Mouse (Mus musculus) lung, postnatal 36 days (tissue): ENCODE data around the gene Cd63.
A peak's percentile ranks its signal among the peaks of the same experiment; 100 is the strongest.

Experiments used
- DNase-seq: peaks from one replicate; pipeline ENCODE4 v3.0.0; 2022; ENCODE audit warnings: mixed read lengths

Cd63 gene

DNA sequence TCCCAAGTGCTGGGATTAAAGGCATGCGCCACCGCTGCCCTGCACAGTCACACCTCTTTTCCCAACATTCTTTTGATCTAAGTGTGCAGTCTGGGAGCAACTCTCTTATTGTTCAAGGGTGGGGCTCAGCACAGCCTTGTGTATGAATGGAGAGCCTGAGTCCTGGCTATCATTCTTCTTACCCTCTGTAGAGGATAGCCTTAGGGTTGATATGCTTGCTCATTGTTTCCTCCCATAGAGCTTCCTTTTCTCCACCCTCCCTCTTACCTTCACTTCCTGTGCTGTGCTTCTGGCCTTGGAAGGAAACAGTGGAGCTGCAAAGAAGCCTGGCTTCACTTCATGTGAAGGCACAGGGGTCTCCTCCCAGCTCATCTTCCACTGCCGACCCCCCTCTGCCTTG lies at the start of gene Cd63:
Gene Cd63, plus strand, starts transcription at position 292 of the 400 bp plus-strand sequence.
- no peak for DNase-seq

DNA sequence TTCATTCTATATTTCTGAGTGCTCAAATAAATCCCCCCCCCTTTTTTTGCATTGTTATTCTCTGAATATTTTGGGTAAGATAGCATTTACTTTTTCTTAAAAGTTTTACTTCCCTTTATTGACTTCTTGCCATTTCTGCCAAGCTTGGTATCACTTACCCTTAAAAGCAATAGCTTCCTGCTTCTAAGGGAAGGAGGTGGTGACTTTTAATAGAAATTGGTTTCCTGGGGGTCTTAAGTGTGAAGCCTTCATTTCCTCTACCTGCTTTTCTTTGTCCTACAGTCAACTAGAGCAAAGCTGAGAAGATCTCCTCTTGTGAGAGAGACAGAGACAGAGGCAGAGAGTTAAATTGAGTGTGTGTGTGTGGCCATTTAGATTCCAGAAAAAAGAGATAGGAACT lies 39.6 kb upstream of the Cd63 start:
- DNase-seq, result no peak

DNA sequence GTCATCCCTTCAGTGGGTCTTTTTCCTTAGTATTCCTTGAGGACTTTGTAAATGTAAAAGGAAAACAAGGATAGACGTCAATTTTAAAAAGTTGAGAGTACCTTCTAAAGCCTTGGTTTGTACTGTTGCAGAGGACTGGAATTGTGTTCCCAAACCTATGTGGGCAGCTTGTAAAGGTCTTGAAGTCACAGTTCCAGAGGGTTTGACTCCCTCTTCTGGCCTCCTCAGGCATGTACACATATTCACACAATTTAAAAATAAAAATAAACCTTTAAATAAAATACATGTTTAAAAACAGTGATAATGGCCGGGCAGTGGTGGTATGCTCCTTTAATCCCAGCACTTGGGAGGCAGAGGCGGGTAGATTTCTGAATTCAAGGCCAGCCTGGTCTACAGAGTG lies 34.7 kb upstream of the Cd63 start:
- peak; percentile 18 for DNase-seq

DNA sequence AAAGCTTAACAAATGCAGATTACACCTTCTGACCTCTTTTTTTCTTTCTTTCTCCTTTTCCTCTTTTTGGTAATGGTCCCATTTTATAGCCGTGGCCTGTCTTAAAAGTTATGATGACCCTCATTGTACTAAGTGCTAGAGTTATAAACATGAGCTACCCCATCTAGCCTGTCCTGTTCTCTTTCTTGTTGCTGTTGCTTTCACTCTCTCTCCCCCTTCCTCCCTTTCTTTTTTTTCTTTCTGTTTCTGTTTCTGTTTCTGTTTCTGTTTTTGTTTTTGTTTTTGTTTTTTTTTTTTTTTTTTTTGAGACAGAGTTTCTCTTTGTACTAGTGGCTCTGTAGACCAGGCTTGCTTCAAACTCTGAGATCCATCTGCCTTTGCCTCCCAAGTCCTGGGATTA lies 34.3 kb upstream of the Cd63 start:
- no peak for DNase-seq

DNA sequence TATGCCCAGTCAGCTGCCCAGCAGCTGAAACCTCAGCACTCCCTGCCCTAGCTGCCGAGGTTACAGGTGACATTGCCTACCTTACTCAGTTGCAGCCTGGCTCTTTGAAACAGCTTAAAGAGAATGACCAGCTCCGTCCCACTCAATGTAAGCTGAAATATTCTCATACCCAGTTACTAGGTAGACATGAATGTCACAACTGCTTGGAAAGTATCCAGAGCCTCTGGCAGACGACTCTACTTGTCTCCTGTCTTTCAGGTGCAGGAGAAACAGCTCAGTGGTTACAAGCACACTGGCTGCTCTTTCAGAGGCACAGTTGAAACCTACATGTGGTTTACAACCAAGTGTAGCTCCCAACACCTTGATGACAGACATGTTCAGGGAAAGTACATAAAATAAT lies 30.4 kb upstream of the Cd63 start:
- DNase-seq, result no peak

DNA sequence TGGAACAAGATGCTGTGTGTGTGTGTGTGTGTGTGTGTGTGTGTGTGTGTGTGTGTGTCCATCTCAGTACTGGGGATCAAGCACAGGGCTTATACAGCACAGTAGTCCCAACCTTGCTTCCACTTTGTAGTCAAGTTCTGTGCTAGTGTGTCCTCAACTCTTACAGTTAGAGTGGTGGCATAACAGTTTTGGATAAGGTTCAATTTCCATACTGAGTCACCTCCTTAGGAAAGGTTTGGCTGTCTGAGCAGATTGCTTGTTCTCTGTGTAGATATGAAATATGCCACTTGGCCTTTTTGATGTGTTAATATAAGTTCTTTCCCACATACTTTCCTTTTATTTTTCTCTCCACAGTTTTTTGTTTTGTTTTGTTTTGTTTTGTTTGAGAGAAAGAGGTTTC lies 22.5 kb upstream of the Cd63 start:
- DNase-seq, result peak; percentile 38

DNA sequence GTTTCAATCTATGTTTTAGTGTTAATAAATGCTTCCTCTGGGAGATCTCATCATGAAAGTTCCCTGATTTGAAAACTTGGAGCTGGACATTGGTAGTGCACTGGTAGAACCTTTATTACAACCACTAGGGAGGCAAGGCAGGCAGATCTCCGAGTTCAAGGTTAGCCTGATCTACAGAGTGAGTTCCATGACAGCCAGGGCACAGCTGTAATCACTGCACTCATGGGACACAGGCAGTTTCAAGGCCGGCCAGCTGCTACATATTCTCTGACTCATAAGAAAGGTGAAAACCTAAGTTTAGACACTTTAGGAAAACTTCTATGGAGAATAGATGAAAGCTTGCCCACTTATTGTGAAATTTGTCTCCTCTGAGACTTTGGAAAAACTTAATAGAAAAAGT lies 22.0 kb upstream of the Cd63 start:
- no peak for DNase-seq

DNA sequence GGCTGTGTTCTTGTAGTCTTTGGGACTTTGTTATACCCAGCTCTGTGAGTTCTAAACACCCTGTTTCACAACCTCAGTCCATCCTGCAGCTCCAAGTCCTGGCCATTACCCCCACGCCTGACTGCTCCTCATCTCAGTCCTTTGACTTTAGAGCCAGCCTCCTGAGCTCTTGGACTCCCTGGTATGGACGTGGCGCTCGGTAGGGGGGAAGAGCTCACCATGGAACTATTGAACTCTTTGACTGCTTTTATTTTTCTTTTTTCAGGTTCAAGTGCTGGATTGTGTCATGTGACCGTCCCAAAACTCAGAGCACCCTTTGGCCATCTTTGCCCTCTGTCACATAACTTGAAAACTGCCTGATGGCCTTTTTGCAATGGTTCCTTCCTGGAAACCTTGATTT lies 18.7 kb upstream of the Cd63 start:
- no peak for DNase-seq

DNA sequence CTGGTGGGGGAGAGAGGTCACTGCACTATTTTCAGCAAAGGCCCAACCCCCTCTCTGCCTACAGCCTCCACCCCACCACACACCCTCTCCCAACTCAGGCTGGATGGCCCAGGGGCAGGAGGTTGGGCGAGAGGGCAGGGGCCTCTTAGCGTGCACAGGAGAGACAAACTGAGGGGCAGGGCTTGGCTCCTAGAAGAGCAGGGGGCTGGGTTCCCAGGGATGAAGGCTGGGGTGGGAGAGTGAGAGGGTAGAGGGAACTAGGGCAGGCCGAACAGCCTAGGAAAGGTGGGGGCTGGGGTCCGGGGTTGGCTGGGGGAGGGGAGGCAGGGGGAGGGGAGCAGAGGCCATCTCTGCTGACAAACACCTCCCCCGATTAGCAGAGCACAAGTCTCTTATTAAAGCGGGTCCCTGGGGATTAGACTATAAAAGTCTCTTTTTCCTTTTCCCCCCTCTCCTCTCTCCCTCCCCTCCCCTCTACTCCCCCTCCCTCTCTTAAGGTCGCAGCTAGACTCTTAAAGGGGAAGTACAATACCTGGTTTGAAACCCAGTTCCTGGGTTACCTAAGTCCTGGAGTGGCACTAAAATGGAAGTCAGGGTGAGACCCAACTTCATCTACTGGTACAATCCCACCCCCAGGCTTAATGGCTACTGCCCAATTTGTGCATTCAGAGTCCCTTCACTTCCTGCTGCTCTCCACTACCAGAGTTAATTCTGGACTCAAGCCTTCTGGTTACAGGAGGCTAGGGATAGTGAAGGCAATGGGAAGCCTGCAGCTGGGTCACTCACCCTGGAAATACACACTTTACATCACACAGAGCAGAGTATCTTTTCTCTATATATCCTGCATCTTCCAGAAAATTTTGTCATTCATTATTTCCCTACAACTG lies 11.6 kb upstream of the Cd63 start:
- DNase-seq, result no peak

DNA sequence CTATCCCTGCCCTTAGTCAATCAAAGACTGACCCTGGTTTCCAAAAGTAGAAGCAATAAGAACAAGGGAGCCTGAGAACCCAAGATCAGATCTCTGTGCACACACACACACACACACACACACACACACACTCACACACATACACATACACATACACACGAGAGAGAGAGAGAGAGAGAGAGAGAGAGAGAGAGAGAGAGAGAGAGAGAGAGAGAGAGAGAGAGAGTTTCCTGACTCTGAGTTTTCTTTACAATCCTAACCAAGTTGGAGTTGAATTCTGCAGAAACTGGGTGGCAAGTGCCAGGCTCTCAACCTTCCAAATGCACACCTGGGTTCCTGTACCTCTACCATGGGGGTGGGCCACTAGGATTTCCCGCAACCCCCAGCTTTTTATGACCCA lies 10.9 kb upstream of the Cd63 start:
- DNase-seq, result no peak

DNA sequence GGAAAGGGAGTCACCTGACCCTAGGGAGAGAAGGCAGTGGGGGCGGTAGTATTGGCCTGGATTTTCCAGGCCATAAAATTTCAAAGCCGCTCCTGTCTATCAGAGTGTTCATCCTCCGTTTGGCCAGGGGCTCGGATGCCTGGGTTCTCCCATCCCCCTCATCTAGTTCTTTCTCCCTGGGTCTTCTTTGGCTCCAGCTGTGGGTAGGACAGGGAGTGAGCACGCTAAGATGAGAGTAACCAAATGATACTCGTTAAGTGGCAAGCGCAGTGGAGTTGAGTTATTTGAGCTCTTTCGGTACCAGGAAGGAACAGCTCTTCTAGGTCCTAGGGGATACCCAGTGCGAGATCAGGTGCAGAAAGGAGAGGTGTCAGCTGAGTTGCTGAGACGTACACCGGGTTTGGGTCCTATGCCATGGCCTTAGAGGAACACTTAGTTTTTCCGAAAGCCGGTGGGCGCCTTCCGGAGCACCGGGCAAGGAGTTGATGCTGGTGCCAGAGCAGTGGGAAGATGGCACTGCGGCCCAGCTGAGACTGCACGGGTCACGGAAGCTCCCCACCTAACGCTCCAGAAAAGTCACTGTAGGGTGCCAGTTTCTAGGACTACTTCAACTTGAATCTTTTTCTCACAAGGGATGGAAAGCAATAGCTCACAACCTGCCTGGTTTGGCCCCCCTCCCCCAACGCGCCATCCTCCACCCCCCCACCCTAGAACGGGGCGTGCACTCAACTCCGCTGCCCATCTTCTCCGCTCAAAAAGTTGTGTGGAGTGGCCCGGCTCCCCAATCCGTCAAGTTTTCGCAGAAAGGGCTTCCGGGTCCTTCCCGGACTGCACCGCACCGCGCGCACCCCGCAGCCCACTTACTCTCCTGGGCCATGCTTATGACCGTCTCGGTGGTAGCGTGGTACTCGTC lies 10.2 kb upstream of the Cd63 start:
- no peak for DNase-seq

DNA sequence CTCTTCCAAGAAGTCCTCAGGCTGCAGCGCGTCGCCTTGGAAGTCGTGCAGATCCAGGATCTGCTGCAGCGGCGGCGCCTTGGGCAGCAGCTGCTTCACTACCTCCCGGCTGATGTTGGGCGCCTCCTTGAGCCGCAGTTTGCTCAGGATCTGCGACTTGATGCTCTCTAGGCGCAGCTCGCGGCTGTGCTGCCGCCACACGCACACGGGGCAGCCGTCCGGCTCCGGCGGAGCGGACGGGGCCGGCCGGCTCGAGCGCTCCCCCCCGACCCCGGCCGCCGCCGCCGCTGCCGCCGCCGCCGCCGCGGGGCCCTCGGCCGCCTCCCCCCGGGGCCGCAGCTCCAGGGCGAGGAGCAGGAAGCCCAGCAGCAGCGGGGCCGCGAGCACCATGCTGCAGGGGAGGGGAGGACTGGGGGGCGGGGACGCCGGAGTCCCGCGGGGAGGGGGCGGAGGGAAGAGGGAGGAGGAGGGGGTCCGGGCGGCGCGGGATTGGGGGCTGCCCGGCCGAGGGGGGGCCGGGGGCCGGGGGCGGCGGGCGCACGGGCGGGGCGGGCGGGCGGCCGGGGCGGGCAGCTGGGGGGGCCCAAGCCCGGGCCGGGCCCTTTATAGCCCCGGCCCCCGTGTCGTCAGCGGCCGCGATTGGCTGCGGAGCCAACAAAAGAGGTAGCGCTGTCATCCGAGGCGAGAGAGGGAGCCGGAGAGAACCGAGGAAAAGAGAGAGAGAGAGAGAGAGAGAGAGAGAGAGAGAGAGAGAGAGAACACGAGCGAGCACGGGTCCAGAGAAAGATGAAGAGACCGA lies 9.3 kb upstream of the Cd63 start, which contains the start of gene Gdf11:
Gene Gdf11, minus strand, starts transcription at position 423 of the 799 bp plus-strand sequence.
- peak; percentile 54 for DNase-seq

DNA sequence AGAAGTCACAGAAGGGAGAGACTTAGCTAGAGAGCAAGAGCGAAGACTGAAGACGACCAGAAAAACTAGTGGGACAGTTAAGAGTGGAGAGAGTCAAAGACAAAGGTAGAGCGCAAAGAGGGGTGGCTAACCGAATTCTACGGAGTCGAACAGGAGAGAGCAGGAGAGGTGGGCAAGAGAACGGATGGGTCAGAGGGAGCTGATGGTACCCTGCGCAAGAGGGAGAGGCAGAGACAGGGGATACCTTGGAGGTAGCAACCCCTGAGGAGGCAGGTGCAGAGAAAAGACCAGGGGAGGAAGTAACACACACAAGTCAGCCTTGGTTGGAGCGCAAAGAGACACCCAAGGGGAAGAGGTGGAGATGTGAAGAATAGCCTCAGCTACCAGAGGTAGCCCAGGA lies 8.5 kb upstream of the Cd63 start:
- no peak for DNase-seq

DNA sequence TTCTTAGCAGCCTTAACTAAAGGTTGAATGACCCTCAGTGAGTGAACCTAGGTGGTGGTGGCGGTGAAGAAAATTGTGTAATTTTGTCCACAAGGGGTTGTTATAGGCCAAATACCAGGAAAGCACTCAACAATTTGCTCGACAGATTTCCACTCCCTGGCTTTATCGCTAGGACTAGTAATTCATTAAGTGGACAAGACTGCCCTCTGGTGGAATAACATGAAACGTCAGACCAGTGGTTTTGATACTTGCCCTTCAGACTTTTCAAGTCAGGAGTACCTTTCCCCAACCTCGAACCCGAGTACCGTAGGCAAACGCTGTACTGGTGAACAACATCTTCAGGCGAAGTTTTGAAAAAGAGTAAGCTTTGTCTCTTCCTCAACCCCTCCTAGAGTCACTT lies 5.4 kb upstream of the Cd63 start:
- DNase-seq, result peak; percentile 95

DNA sequence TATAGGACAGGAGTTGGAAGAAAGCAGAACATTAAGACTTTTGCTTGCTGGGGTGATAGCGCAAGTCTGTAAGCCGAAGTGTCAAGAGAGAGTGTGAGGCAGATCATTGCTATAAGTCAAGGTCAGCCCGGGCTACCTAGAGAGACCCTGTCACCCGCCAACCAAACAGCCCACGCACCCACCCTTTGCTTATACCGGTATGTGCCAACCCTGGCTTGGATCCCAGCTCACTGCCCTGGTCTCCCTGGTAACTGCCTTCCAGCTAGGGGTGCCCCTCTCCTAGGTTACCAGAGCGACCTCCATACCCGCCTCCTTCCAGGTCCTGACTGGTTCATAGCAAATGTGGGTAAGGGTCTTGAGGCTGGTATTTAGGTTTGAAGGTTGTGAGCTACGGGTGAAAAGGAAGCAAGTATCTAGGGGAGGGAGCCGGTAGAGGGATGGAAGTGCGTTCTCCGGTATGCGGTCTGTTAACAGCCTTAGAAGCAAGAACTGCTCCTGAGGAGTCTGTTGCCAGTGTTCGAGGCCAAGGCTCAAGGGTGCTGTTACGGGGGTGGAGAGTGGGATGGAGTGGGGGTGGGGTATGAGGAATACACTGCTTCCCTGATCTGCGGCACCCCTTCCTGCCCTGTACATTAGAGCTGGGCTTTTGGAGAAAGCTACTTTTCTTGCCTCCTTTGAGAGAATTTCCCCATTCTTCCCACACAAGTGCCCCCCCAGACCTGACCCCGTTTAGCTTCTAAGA lies 4.7 kb upstream of the Cd63 start:
- no peak for DNase-seq

DNA sequence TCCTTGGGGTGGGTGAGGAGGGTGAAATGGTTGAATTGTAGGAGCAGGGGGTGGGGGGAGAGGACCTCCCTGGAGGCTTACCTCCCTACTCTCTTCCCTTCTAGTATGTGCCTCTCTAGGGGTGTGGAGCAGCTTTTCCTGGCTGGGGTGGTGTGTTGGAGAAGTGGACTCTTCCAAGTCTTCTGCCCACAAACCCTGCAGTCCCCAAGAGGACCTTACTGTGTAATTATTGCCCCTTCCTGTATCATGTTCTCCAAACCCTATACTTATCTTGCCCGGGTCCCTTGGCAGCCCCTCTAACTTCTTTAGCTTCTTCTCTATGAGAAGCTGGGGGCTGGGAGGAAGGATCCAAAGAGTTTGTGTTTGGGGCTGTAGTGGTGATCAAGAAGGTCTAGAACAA lies 4.0 kb upstream of the Cd63 start:
- DNase-seq, result no peak

DNA sequence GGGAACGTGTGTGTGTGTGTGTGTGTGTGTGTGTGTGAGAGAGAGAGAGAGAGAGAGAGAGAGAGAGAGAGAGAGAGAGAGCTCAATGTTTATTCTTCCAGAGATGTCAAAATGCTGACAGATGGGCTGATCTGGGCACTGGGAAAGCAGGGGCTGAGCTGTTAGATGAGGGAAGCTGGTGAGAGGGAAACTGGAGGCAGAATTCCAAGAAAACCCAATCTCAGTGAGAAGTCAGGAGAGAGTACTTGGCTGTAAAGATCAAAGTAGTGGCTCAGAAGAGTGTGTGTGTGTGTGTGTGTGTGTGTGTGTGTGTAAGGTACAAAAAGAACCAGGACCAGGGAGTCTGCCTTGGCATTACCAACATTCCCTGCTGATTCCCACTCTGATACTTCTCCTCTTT lies 3.3 kb upstream of the Cd63 start:
- no peak for DNase-seq

DNA sequence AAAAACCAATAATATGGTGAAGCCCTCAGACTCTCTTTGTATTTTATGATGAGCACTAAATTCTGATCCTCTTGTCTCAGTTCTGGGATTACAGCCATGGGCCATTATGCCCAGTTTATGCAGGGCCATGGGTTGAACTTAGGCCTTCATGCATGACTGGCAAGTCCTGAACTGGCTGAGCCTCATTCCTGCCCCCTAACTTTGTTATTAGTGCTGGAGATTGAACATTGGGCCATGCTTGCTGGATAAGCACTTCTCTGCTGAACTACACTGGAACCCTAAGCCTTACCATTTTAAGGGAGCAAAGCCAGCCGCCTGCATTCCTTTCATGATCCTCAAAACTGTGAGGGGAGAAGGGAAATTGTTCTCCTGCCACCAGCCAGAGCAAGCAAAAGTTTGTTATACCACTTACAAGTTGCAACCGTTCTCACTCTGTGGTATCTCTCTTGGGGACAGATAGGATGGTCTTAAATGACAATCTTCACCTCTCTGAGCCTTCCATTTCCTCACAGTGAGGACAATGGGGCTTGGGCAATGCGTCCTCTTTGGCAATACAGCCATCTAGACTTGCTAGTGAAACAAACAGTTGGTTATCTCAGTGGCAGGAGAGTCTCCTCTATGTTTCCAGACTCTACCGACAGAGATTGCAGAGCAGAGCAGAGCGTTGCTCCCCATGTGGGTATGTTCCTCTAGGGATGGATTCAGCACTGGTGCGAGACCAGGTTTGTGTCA lies 864 bp upstream of the Cd63 start:
- DNase-seq, result no peak

DNA sequence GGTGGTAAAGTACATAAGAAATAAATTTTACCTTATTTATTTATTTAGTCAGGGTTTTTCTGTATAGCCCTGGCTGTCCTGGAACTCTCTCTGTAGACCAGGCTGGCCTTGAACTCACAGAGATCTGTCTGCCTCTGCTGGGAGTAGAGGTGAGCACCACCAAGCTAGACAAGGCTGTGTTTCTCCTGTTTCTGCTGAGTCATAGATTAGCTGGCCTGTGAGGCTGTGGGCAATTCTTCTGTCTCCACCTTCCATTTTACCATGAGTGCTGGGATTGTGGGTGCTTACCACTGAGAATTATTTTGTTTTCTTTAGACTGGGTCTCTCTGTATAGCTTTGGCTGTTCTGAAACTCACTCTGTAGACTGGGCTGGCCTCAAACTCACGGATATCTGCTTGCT lies 620 bp downstream of the Cd63 start:
- DNase-seq, result no peak

DNA sequence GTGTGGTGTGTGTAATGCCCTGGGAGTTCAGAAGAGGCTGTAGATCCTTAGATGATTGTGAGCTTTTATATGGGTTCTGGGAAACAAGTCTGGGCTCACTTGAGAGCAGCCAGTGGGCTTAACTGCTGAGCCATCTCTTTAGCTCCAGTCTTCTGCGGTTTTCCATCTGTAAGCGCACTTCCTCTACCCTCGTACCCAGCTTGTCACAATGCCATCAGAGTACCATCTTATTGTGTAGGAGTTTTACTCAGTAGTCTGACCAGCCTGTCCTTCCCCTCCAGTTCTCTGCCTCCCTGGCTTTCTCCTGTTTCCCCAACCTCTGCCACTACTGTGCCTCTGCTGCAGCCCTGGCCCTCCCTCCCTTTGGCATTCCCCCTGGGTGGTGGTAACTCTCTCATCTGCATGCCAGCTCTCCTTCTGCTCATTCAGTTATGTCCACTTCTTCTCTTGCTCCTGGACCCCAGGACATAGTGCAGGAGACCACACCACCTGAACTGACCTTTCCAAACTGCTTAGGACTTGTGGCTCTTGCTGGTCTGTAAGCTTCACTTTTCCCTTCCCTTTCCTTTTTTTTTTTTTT lies 1.7 kb downstream of the Cd63 start:
- DNase-seq, result no peak

DNA sequence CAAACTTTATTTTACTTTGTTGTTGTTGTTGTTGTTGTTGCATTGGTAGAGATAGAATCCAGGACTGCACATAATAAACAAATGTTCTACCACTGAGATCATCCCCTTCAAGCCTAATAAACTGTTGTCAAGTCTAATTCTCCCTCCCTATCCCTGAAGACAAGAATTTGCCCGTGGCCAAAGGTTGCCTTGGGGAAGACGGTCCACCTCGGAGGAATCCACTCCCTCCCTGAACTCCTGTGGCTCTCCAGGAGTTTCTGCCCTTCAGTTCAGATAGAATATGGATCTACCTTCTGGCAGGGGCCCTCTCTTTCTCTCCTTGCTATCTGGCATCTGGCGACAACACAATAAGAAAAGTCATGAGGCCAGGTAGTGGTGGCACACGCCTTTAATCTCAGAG lies 4.0 kb downstream of the Cd63 start:
- no peak for DNase-seq
